Mouse (Mus musculus): ENCODE results near the gene Nrip1. TPM values are rescaled to one million over a fixed set of nuclear protein-coding genes. Genes with fewer than 3 reads are reported as not detected.

Gene Nrip1
- total and polyA plus RNA-seq, 3 experiments, result 3.1 to 32.3 (median 20.6) TPM

DNA sequence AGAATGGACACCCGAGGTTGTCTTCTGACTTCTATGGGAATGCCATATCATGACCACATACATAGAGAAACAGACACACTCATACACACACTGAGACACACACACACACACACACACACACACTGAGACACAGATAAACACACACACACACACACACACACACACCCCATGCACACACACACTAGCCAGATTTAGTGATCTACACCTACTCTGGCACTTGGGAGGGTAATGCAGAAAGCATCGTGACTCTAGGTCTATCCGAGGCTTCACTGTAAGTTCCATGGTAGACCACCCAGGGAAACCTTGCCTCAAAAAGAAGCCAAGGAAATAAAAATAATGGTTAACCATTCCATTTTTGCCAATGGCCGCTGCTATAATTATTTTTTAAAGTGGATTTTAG lies 134.8 kb downstream of the Nrip1 start:
- no peak overlapping the region for H3K27ac ChIP-seq
- H3K9ac ChIP-seq (ENCODE audit: low read depth, low read length), result no peak overlapping the region
- H3K36me3 ChIP-seq (ENCODE audit: control insufficient read depth, insufficient read depth, low read length), result no peaks in the 10 kb centered on the region
- WGBS, result 93% methylated on average over 4 of the region's 4 CpGs
- TF ChIP-seq POLR2A (IDR thresholded peaks at IDR 0.05; ENCODE audit: insufficient read depth, low read depth, low read length) (no peak), CTCF (IDR thresholded peaks at IDR 0.05) (no peak), EP300 (IDR thresholded peaks at IDR 0.05; ENCODE audit: insufficient read depth, low read depth, low read length) (no peak)
- no peak for DNase-seq
- intact Hi-C loops (cut with DNase I), result no loop called here
- H3K27me3 ChIP-seq (ENCODE audit: control insufficient read depth, insufficient read depth, low read length), result no peaks in the 10 kb centered on the region
- H3K4me3 ChIP-seq, result no peak overlapping the region
- H3K79me2 ChIP-seq (replicated peaks; ENCODE audit: control insufficient read depth, insufficient read depth, low read length), result no peaks in the 10 kb centered on the region
- H3K4me1 ChIP-seq (ENCODE audit: control insufficient read depth, insufficient read depth, low read length), result no peaks in the 10 kb centered on the region

Data from heart, adult 2 months (tissue).